Mouse (Mus musculus): Measurements from ENCODE around the gene Rarg. TPM values are rescaled to one million over a fixed set of nuclear protein-coding genes. Genes with fewer than 3 reads are reported as not detected.
A peak's percentile ranks its signal among the peaks of the same experiment; 100 is the strongest.

The Rarg gene
- 10.1 and 10.5 TPM in 2 replicates for polyA plus RNA-seq (2014; fragmentation: Nextera tagmentation; extraction: Ambion mirVana)

DNA sequence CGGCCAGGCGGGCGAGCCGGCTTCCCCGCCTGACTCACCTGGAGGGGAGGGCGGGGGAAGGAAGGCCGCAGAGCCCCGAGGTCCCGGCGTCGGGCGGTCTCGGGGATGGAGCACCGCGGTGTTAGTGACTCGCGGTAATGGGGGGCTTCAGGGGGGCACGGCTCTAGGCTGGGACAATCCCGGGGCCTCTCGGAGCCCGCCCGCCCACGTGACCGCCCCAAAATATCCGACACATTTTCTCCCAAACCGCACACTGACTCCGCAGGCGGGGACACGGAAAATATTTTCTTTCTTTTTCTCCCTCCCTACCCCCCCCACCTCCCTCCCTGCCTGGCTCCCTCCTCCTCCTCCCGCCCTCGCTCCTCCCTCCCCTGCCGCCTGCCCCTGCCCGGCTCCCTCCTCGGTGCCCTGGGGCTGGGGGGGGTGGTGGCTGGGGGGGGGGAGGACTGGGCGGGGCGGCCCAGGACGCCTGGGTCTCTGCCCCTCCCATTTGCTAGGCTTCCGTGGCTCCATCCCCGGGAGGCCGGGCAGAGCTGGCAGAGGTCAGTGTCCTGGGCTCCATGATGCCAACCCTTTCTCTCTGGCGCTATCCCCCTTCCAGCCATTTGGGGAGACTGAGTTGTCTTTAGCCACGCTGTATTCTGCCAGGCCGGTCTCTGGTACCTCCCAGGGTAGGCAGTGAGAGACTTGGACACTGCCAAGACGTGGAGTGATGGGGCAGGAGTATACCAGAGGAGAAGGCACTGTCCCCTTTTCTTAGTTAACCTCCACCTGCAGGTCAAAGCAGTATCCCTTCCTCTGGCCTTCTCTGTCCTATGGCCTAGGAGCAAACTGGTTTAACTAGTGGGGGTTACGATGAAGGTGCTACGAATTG is at the start of gene Rarg:
Gene Rarg, minus strand, starts transcription at position 316 of the 874 bp plus-strand sequence.
- under 1% methylated on average over 35 of the region's 46 CpGs for WGBS
- Histone ChIP-seq H3K27me3 (ENCODE audit: control insufficient read depth, insufficient read depth, low read length) (peaks cover 34% of the 10 kb centered on the region), H3K4me2 (peak within 1 kb of the TSS; percentile 74), H3K36me3 (ENCODE audit: control insufficient read depth, insufficient read depth, low read length) (no peaks in the 10 kb centered on the region), H3K4me3 (ENCODE audit: low read depth, low read length) (peak within 1 kb of the TSS; percentile 49), H3K9me3 (ENCODE audit: control insufficient read depth, low read length) (no peaks in the 10 kb centered on the region), H3K9ac (ENCODE audit: low read length) (peak within 1 kb of the TSS; percentile 63), H3K4me1 (ENCODE audit: control insufficient read depth, insufficient read depth, low read length) (peaks cover 16% of the 10 kb centered on the region), H3K27ac (ENCODE audit: low read depth, low read length) (no peak within 1 kb of the TSS)
- DNase-seq (ENCODE audit: low spot score, missing footprints) (peak; percentile 92), ATAC-seq (ENCODE audit: low FRiP score) (peak; percentile 63; the same call in 1 of the 2 replicates)

DNA sequence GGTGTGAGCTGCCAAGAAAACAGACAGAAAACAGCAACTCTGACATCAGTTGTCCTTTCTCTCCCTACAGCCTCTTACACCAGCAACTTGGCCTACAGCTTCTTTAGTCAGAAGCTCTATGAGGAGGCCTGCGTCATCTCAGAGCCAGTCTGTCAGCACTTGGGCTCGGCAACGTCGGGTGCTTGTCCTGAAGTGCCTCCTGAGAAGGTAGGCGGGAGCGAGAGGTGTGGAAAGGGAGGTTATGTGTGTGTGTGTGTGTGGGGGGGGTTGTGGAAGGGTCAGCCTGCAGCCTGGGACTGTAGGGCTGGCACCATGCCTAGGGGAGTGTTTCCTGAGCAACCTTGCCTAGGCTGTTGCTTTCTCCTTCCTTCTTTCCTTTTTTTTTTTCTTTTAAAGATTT is 45.2 kb upstream of the Rarg start:
- 92% methylated on average over 6 of the region's 6 CpGs for WGBS
- H3K4me3 ChIP-seq (ENCODE audit: low read depth, low read length): no peak overlapping the region
- H3K4me1 ChIP-seq (ENCODE audit: control insufficient read depth, insufficient read depth, low read length): no peaks in the 10 kb centered on the region
- ATAC-seq (ENCODE audit: low FRiP score) (no peak), DNase-seq (ENCODE audit: low spot score, missing footprints) (no peak)
- peaks cover 45% of the 10 kb centered on the region for H3K36me3 ChIP-seq (ENCODE audit: control insufficient read depth, insufficient read depth, low read length)
- H3K27me3 ChIP-seq (ENCODE audit: control insufficient read depth, insufficient read depth, low read length): no peaks in the 10 kb centered on the region
- H3K4me2 ChIP-seq: no peak overlapping the region
- no peaks in the 10 kb centered on the region for H3K9me3 ChIP-seq (ENCODE audit: control insufficient read depth, low read length)
- no peak overlapping the region for H3K27ac ChIP-seq (ENCODE audit: low read depth, low read length)
- H3K9ac ChIP-seq (ENCODE audit: low read length): no peak overlapping the region

DNA sequence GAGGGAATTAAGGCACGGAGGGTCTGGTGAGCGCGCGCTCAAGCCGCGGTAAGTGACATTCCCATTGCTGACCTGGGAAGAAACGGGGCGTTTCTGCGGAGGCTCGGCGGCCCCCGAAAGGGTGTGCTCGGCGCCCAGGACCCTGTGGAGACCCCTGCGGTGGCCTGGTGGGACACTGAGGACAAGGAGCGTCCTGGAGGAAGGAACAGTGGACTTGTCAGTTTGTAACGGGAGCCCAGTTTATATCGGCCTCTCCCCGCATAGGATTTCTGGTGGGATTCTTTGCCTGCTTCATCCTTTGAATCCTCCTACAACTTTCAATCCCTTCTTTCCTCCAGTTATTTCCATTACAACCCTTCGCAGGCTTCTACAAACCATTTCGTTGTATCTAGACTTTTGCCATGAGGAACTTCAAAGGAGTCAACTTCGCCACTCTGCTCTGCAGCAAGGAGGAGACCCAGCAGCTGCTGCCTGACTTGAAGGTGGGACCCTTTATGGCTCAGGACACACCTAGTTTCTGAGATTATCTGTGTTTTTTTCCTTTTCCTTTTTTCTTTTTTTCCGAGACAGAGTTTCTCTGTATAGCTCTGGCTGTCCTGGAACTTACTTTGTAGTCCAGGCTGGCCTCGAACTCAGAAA is 39.2 kb upstream of the Rarg start:
- H3K4me3 ChIP-seq (ENCODE audit: low read depth, low read length): peak overlapping the region; percentile 71
- DNase-seq (ENCODE audit: low spot score, missing footprints): no peak
- peaks cover 4% of the 10 kb centered on the region for H3K4me1 ChIP-seq (ENCODE audit: control insufficient read depth, insufficient read depth, low read length)
- H3K4me2 ChIP-seq: peak overlapping the region; percentile 82
- H3K27ac ChIP-seq (ENCODE audit: low read depth, low read length): no peak overlapping the region
- ATAC-seq (ENCODE audit: low FRiP score): peak; percentile 72
- no peaks in the 10 kb centered on the region for H3K27me3 ChIP-seq (ENCODE audit: control insufficient read depth, insufficient read depth, low read length)
- peak overlapping the region; percentile 66 for H3K9ac ChIP-seq (ENCODE audit: low read length)
- H3K9me3 ChIP-seq (ENCODE audit: control insufficient read depth, low read length): no peaks in the 10 kb centered on the region
- WGBS: 5% methylated on average over 24 of the region's 24 CpGs
- H3K36me3 ChIP-seq (ENCODE audit: control insufficient read depth, insufficient read depth, low read length): peaks cover 23% of the 10 kb centered on the region

DNA sequence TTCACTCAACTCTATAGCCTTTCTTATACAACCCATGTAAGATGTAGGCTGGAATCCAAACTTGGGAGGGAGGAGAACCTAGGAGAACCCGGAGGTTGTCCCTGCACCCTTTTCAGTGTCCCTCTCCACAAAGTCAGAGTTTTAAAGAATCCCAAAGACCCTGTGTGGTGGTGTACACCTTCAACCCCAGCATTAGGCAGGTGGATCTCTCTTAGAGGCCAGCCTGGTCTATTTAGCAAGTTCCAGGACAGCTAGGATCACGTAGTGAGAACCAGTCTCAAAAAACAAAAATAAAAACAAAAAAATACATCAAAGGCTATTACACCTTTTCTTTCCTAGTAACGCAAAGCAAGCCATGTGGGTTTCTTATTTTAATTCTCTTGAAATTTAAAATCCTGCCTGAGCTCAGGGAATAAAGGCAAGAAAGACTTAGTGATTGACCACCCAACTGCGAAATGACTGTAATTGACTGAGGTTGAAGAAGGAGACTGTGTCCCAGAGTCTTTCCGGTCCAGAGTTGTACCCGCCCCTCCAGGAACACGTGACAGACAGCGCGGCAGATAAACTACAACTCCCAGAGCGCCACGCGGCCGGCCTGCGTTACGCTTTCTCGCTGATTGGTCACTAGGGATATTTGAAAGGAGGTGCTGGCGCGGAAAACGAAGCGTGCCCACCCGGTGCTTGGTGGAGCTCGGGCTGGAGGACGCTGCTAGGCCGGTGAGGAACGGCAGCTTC is 38.5 kb upstream of the Rarg start, which contains the start of gene Espl1:
Gene Espl1, plus strand, starts transcription at position 634 of the 735 bp plus-strand sequence.
- WGBS: 9% methylated on average over 25 of the region's 25 CpGs

DNA sequence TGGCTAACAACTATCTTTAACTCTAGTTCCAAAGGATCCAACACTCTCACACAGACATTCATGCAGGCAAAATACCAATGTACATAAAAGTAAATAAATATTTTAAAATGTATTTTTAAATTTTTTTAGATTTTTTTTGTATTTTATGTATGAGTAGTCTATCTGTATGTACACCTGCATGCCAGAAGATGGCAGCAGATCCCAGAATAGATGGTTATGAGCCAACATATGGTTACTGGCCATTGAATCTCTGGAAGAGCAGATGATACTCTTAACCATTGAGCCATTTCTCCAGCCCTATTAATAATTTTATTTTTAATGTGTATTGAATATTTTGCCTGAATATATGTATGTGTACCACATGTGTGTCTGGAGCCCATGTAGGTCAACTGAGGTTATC is 30.1 kb upstream of the Rarg start:
- Histone ChIP-seq H3K4me1 (ENCODE audit: control insufficient read depth, insufficient read depth, low read length) (no peaks in the 10 kb centered on the region), H3K27me3 (ENCODE audit: control insufficient read depth, insufficient read depth, low read length) (no peaks in the 10 kb centered on the region), H3K27ac (ENCODE audit: low read depth, low read length) (no peak overlapping the region), H3K4me2 (no peak overlapping the region), H3K36me3 (ENCODE audit: control insufficient read depth, insufficient read depth, low read length) (no peaks in the 10 kb centered on the region), H3K4me3 (ENCODE audit: low read depth, low read length) (no peak overlapping the region), H3K9me3 (ENCODE audit: control insufficient read depth, low read length) (no peaks in the 10 kb centered on the region), H3K9ac (ENCODE audit: low read length) (no peak overlapping the region)
- DNase-seq (ENCODE audit: low spot score, missing footprints): no peak
- no peak for ATAC-seq (ENCODE audit: low FRiP score)

More for the DNA sequence above, 38.5 kb upstream of the Rarg start, which contains the start of gene Espl1:
- ATAC-seq (ENCODE audit: low FRiP score) (peak; percentile 100), DNase-seq (ENCODE audit: low spot score, missing footprints) (peak; percentile 99)
- no peaks in the 10 kb centered on the region for H3K27me3 ChIP-seq (ENCODE audit: control insufficient read depth, insufficient read depth, low read length)
- peak within 1 kb of the TSS; percentile 71 for H3K4me3 ChIP-seq (ENCODE audit: low read depth, low read length)
- peak within 1 kb of the TSS; percentile 82 for H3K4me2 ChIP-seq
- H3K9me3 ChIP-seq (ENCODE audit: control insufficient read depth, low read length): no peaks in the 10 kb centered on the region
- H3K36me3 ChIP-seq (ENCODE audit: control insufficient read depth, insufficient read depth, low read length): peaks cover 17% of the 10 kb centered on the region
- H3K9ac ChIP-seq (ENCODE audit: low read length): peak within 1 kb of the TSS; percentile 66
- H3K4me1 ChIP-seq (ENCODE audit: control insufficient read depth, insufficient read depth, low read length): peaks cover 4% of the 10 kb centered on the region
- no peak within 1 kb of the TSS for H3K27ac ChIP-seq (ENCODE audit: low read depth, low read length)

DNA sequence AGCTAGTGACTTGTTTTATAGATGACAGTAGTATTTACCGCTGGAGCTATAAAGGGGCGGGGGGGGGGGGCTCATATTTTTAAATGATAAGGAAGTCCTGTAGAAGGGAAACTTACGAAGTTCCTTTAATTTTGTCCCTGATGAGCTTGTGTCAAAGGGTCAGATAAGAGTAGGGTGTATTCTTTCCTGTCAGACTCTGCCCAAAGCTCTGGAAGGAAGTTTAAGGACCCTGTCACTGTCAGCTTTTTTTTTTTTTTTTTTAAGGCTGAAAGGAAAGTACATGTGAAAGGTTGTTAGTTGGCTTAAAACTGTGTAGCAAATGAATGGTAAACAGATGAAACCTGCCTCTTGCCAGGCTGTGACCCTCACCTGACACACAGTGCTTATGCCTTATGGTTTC is 26.3 kb upstream of the Rarg start:
- no peak for DNase-seq (ENCODE audit: low spot score, missing footprints)
- no peak overlapping the region for H3K27ac ChIP-seq (ENCODE audit: low read depth, low read length)
- H3K36me3 ChIP-seq (ENCODE audit: control insufficient read depth, insufficient read depth, low read length): peaks cover 10% of the 10 kb centered on the region
- no peaks in the 10 kb centered on the region for H3K9me3 ChIP-seq (ENCODE audit: control insufficient read depth, low read length)
- H3K27me3 ChIP-seq (ENCODE audit: control insufficient read depth, insufficient read depth, low read length): no peaks in the 10 kb centered on the region
- WGBS: 89% methylated on average over 3 of the region's 3 CpGs
- H3K9ac ChIP-seq (ENCODE audit: low read length): no peak overlapping the region
- ATAC-seq (ENCODE audit: low FRiP score): no peak
- H3K4me2 ChIP-seq: no peak overlapping the region
- H3K4me1 ChIP-seq (ENCODE audit: control insufficient read depth, insufficient read depth, low read length): peaks cover 11% of the 10 kb centered on the region
- H3K4me3 ChIP-seq (ENCODE audit: low read depth, low read length): no peak overlapping the region

DNA sequence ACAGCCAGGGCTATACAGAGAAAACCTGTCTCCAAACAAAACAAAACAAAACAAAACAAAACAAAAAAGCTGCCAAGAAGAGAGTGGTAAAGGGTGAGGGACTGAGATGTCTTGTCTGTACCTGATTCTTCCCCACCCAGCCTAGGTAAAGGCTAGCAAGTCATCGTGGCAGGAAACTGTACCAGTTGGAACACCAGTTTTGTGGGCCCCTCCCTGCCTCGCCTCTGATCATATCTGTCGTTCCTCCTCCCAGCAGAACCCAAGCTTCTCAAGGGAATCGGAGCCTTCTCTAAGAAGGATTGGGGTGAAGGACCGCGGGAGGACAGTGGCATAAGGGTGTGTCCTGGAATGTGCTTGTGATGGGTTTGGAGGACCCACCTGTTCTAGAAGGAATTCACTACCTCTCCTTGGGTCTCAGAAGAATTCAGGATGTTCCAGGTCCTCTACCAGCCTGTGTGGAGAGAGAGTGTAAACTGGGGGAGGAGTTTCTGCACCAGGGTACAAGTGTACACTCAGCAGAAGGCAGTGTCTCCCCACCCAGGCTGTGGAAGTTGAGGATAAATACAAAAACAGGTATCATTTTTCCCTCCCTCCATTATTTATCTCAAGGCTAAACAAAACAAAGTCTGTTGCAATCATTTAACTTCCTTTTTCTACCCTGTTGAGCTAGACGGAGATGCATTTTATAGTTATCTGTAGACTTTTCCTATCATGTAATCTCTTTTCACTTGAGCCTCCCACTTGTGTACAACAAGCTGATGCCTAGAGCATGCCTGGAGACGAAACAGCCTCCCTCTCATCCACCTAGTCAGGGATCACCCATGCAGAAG is 25.4 kb upstream of the Rarg start:
- 90% methylated on average over 8 of the region's 8 CpGs for WGBS
- DNase-seq (ENCODE audit: low spot score, missing footprints) (no peak), ATAC-seq (ENCODE audit: low FRiP score) (no peak)
- no peak overlapping the region for H3K4me3 ChIP-seq (ENCODE audit: low read depth, low read length)
- H3K27ac ChIP-seq (ENCODE audit: low read depth, low read length): no peak overlapping the region
- H3K4me1 ChIP-seq (ENCODE audit: control insufficient read depth, insufficient read depth, low read length): peaks cover 11% of the 10 kb centered on the region
- no peaks in the 10 kb centered on the region for H3K9me3 ChIP-seq (ENCODE audit: control insufficient read depth, low read length)
- no peaks in the 10 kb centered on the region for H3K27me3 ChIP-seq (ENCODE audit: control insufficient read depth, insufficient read depth, low read length)
- no peak overlapping the region for H3K9ac ChIP-seq (ENCODE audit: low read length)
- peaks cover 10% of the 10 kb centered on the region for H3K36me3 ChIP-seq (ENCODE audit: control insufficient read depth, insufficient read depth, low read length)
- no peak overlapping the region for H3K4me2 ChIP-seq

DNA sequence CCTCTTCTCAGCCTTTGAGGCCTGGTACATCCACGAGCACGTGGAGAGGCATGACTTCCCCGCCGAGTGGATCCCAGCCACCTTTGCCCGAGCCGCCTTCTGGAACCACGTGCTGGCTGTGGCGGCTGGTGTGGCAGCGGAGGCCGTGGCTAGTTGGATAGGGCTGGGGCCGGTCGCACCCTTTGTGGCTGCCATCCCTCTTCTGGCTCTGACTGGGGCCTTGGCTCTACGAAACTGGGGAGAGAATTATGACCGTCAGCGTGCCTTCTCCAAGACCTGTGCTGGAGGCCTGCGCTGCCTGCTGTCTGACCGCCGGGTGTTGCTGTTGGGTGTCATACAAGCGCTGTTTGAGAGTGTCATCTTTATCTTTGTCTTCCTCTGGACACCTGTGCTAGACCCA is 23.3 kb upstream of the Rarg start:
- no peak for DNase-seq (ENCODE audit: low spot score, missing footprints)
- WGBS: 95% methylated on average over 19 of the region's 19 CpGs
- Histone ChIP-seq H3K4me3 (ENCODE audit: low read depth, low read length) (no peak overlapping the region; the same call in 1 of the 2 replicates), H3K27me3 (ENCODE audit: control insufficient read depth, insufficient read depth, low read length) (no peaks in the 10 kb centered on the region), H3K27ac (ENCODE audit: low read depth, low read length) (no peak overlapping the region), H3K36me3 (ENCODE audit: control insufficient read depth, insufficient read depth, low read length) (peaks cover 10% of the 10 kb centered on the region), H3K4me1 (ENCODE audit: control insufficient read depth, insufficient read depth, low read length) (peaks cover 11% of the 10 kb centered on the region), H3K4me2 (no peak overlapping the region; the same call in 1 of the 2 replicates), H3K9me3 (ENCODE audit: control insufficient read depth, low read length) (no peaks in the 10 kb centered on the region), H3K9ac (ENCODE audit: low read length) (no peak overlapping the region)
- ATAC-seq (ENCODE audit: low FRiP score): no peak

Data from midbrain, embryonic 11.5 days (tissue).